Mouse (Mus musculus): ENCODE measurements around the gene 1700025G04Rik. TPM values are rescaled to one million over a fixed set of nuclear protein-coding genes. Genes with fewer than 3 reads are reported as not detected.

1700025G04Rik gene
- total and polyA plus RNA-seq, 2 experiments, result 0.39 to 1.1 TPM

- H3K27ac ChIP-seq (replicated peaks; ENCODE audit: insufficient read depth, low read depth, low read length), result no peak overlapping the region
- 94% methylated on average over 4 of the region's 4 CpGs for whole genome bisulfite sequencing
- H3K9ac ChIP-seq (ENCODE audit: low read depth, low read length), result no peak overlapping the region
- H3K4me3 ChIP-seq (ENCODE audit: insufficient read depth, low read depth, low read length), result no peak overlapping the region
- H3K27me3 ChIP-seq (ENCODE audit: control insufficient read depth, insufficient read depth, low read length), result no peaks in the 10 kb centered on the region
- no peaks in the 10 kb centered on the region for H3K4me1 ChIP-seq (ENCODE audit: control insufficient read depth, insufficient read depth, low read length)
- no peaks in the 10 kb centered on the region for H3K79me2 ChIP-seq (ENCODE audit: control insufficient read depth, insufficient read depth, low read length)
- H3K36me3 ChIP-seq (ENCODE audit: control insufficient read depth, insufficient read depth, low read length), result no peaks in the 10 kb centered on the region
- TF ChIP-seq POLR2A (IDR thresholded peaks at IDR 0.05; ENCODE audit: extremely low read depth, insufficient read depth, low read length) (no peak), CTCF (IDR thresholded peaks at IDR 0.05; ENCODE audit: low read depth, low read length) (no peak)
- DNase-seq (ENCODE audit: extremely low read depth, low read depth, low spot score), result no peak
These were observed 41.6 kb downstream of the 1700025G04Rik start for GRCm38 (mm10) chr1:152048291-152048690.

GRCm38 (mm10) chr1:152047416-152047815, 42.5 kb downstream of the 1700025G04Rik start:
- 79% methylated on average over 5 of the region's 5 CpGs for WGBS

DNA sequence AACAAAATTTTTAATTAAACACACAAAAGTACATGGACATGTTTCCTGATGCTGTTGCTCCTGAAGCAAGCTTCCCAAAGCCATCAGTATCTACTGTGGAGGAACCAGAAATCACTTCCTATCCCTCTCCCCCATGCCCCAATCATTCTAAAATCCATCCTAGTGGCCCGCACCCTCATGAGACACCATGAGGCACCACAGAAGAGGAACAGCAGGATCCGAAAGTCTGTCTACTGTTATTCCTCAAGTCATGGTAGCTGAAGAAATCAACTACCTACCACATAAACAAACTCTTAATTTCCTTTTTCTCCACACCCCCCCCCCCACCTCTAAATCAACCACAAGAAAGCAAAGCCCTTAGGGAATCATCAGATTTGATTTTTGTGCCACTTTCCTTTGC, 46.5 kb downstream of the 1700025G04Rik start:
- WGBS, result 94% methylated on average over 2 of the region's 2 CpGs

More at GRCm38 (mm10) chr1:152047416-152047815, 42.5 kb downstream of the 1700025G04Rik start:
- no peak for TF ChIP-seq POLR2A (IDR thresholded peaks at IDR 0.05; ENCODE audit: extremely low read depth, insufficient read depth, low read length)
- TF ChIP-seq CTCF (IDR thresholded peaks at IDR 0.05; ENCODE audit: low read depth, low read length), result no peak
- no peaks in the 10 kb centered on the region for H3K4me1 ChIP-seq (ENCODE audit: control insufficient read depth, insufficient read depth, low read length)
- no peaks in the 10 kb centered on the region for H3K36me3 ChIP-seq (ENCODE audit: control insufficient read depth, insufficient read depth, low read length)
- no peak overlapping the region for H3K9ac ChIP-seq (ENCODE audit: low read depth, low read length)
- H3K4me3 ChIP-seq (ENCODE audit: insufficient read depth, low read depth, low read length), result no peak overlapping the region
- no peaks in the 10 kb centered on the region for H3K27me3 ChIP-seq (ENCODE audit: control insufficient read depth, insufficient read depth, low read length)
- no peaks in the 10 kb centered on the region for H3K79me2 ChIP-seq (ENCODE audit: control insufficient read depth, insufficient read depth, low read length)
- DNase-seq (ENCODE audit: extremely low read depth, low read depth, low spot score), result no peak
- no peak overlapping the region for H3K27ac ChIP-seq (replicated peaks; ENCODE audit: insufficient read depth, low read depth, low read length)

GRCm38 (mm10) chr1:152042409-152042808, 47.5 kb downstream of the 1700025G04Rik start:
- WGBS, result 93% methylated on average over 3 of the region's 3 CpGs
- H3K27me3 ChIP-seq (ENCODE audit: control insufficient read depth, insufficient read depth, low read length), result no peaks in the 10 kb centered on the region
- H3K4me3 ChIP-seq (ENCODE audit: insufficient read depth, low read depth, low read length), result no peak overlapping the region
- H3K9ac ChIP-seq (ENCODE audit: low read depth, low read length), result no peak overlapping the region
- no peak for DNase-seq (ENCODE audit: extremely low read depth, low read depth, low spot score)
- no peaks in the 10 kb centered on the region for H3K79me2 ChIP-seq (ENCODE audit: control insufficient read depth, insufficient read depth, low read length)
- no peaks in the 10 kb centered on the region for H3K4me1 ChIP-seq (ENCODE audit: control insufficient read depth, insufficient read depth, low read length)
- H3K27ac ChIP-seq (replicated peaks; ENCODE audit: insufficient read depth, low read depth, low read length), result no peak overlapping the region
- TF ChIP-seq CTCF (IDR thresholded peaks at IDR 0.05; ENCODE audit: low read depth, low read length) (no peak), POLR2A (IDR thresholded peaks at IDR 0.05; ENCODE audit: extremely low read depth, insufficient read depth, low read length) (no peak)
- H3K36me3 ChIP-seq (ENCODE audit: control insufficient read depth, insufficient read depth, low read length), result no peaks in the 10 kb centered on the region

More for the DNA sequence above, 46.5 kb downstream of the 1700025G04Rik start:
- H3K36me3 ChIP-seq (ENCODE audit: control insufficient read depth, insufficient read depth, low read length), result no peaks in the 10 kb centered on the region
- H3K4me1 ChIP-seq (ENCODE audit: control insufficient read depth, insufficient read depth, low read length), result no peaks in the 10 kb centered on the region
- no peak for DNase-seq (ENCODE audit: extremely low read depth, low read depth, low spot score)
- no peak overlapping the region for H3K9ac ChIP-seq (ENCODE audit: low read depth, low read length)
- H3K79me2 ChIP-seq (ENCODE audit: control insufficient read depth, insufficient read depth, low read length), result no peaks in the 10 kb centered on the region
- H3K27me3 ChIP-seq (ENCODE audit: control insufficient read depth, insufficient read depth, low read length), result no peaks in the 10 kb centered on the region
- TF ChIP-seq POLR2A (IDR thresholded peaks at IDR 0.05; ENCODE audit: extremely low read depth, insufficient read depth, low read length), result no peak
- no peak overlapping the region for H3K4me3 ChIP-seq (ENCODE audit: insufficient read depth, low read depth, low read length)
- no peak overlapping the region for H3K27ac ChIP-seq (replicated peaks; ENCODE audit: insufficient read depth, low read depth, low read length)

- DNase-seq (ENCODE audit: extremely low read depth, low read depth, low spot score), result no peak
- 0 out of 2 replicates have a peak, but pooled peaks cover 2% of the 10 kb centered on the region for H3K4me1 ChIP-seq (ENCODE audit: control insufficient read depth, insufficient read depth, low read length)
- H3K4me3 ChIP-seq (ENCODE audit: insufficient read depth, low read depth, low read length), result no peak overlapping the region
- H3K27me3 ChIP-seq (ENCODE audit: control insufficient read depth, insufficient read depth, low read length), result no peaks in the 10 kb centered on the region
- no peaks in the 10 kb centered on the region for H3K79me2 ChIP-seq (ENCODE audit: control insufficient read depth, insufficient read depth, low read length)
- no peaks in the 10 kb centered on the region for H3K36me3 ChIP-seq (ENCODE audit: control insufficient read depth, insufficient read depth, low read length)
- H3K27ac ChIP-seq (replicated peaks; ENCODE audit: insufficient read depth, low read depth, low read length), result no peak overlapping the region
- 81% methylated on average over 4 of the region's 4 CpGs for WGBS
- TF ChIP-seq POLR2A (IDR thresholded peaks at IDR 0.05; ENCODE audit: extremely low read depth, insufficient read depth, low read length), result no peak
- no peak for TF ChIP-seq CTCF (IDR thresholded peaks at IDR 0.05; ENCODE audit: low read depth, low read length)
- no peak overlapping the region for H3K9ac ChIP-seq (ENCODE audit: low read depth, low read length)
These were observed 48.9 kb downstream of the 1700025G04Rik start for GRCm38 (mm10) chr1:152041005-152041404.

DNA sequence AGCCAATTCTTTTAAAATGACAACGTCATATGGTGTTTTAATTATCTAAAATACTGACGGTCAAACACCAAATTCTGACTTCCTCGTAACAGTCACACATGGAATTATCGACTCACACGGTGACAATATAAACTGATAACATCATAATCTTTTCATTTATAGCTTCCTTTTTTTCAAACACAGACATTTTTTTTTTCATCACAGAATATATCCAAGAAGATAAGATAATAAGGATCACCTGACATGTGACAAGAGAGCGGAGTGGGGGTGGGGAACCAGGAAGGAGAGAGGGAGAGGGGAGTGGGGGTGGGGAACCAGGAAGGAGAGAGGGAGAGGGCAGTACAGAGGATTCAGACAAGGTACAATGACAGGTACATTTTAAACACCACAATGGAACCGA, 49.9 kb downstream of the 1700025G04Rik start:
- Histone ChIP-seq H3K79me2 (ENCODE audit: control insufficient read depth, insufficient read depth, low read length) (no peaks in the 10 kb centered on the region), H3K27ac (replicated peaks; ENCODE audit: insufficient read depth, low read depth, low read length) (no peak overlapping the region), H3K36me3 (ENCODE audit: control insufficient read depth, insufficient read depth, low read length) (no peaks in the 10 kb centered on the region), H3K9ac (ENCODE audit: low read depth, low read length) (no peak overlapping the region), H3K4me1 (ENCODE audit: control insufficient read depth, insufficient read depth, low read length) (0 out of 2 replicates have a peak, but pooled peaks cover 2% of the 10 kb centered on the region), H3K4me3 (ENCODE audit: insufficient read depth, low read depth, low read length) (no peak overlapping the region), H3K27me3 (ENCODE audit: control insufficient read depth, insufficient read depth, low read length) (no peaks in the 10 kb centered on the region)
- TF ChIP-seq POLR2A (IDR thresholded peaks at IDR 0.05; ENCODE audit: extremely low read depth, insufficient read depth, low read length) (no peak), CTCF (IDR thresholded peaks at IDR 0.05; ENCODE audit: low read depth, low read length) (no peak)
- DNase-seq (ENCODE audit: extremely low read depth, low read depth, low spot score), result no peak
- WGBS, result 81% methylated on average over 7 of the region's 7 CpGs

Data from liver, adult 2 months (tissue).